Mouse (Mus musculus) retina, embryonic 14.5 days (tissue): ENCODE measurements around the gene Olfr709-ps1.
"Not testable (repeated sequence)": the region's sequence is repeated elsewhere in the genome, so short reads cannot be mapped to it uniquely, and the experiment has no call there.

Experiments
- DNase-seq: peaks from one replicate; pipeline ENCODE4 v3.0.0-alpha.2; 2015; ENCODE audit warnings: low spot score

The Olfr709-ps1 gene

DNA sequence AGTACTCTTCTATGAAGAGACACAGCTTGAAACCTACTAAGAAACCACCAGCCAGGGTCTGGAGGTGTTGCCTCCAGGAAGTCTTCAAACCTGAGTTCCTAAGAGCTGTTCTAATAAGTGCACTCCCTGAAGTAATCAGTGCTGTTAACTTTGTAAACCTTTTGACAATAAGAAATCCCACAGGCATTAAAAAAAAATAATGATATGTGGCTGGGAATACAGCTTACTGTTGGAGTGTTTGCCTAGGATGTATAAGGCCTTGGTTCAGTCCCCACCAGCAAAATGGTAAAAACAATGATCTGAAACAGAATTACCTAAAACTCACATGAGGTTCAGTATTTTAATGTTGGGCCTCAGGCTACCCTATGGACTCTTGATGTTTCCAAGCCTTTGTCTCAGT is at the start of gene Olfr709-ps1:
Gene Olfr709-ps1 (minus strand): TSS at position 101 of the 400 bp plus-strand sequence.
- DNase-seq = no peak

DNA sequence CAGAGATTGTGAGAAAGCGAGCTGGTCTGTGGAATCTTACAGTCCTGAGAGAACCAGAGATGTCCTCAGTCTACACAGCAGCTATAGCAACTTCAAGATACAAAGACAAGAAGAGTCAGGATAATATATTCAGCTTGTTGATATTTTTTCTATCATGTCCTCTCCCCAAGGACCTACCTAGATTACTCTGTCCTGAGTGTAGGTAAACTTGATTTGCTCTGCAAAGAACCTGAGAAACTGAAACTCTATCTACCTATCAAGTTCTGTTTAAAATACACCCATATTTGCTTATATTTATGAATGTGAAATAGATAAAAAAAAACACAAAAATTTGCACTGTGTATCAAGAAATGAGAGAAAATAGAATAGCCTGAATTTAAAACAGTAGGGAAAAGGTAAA is 43.3 kb upstream of the Olfr709-ps1 start, which contains the start of gene Olfr711:
Gene Olfr711 (minus strand): TSS at position 101 of the 400 bp plus-strand sequence.
- no peak for DNase-seq

DNA sequence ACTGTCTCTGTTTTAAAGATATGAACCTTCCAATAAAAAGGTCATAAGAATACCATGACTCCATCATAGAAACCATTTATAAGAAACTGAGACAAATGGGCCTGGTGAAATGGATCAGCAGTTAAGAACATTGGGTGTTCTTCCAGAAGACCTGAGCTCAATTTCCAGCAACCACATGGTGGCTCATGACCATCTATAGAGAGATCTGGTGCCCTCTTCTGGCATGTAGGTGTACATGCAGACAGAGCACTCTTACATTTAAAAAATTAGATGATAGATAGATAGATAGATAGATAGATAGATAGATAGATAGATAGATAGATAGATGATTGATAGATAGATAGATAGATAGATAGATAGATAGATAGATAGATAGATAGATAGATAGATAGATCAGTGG is 35.5 kb upstream of the Olfr709-ps1 start:
- DNase-seq = peak; percentile 1

DNA sequence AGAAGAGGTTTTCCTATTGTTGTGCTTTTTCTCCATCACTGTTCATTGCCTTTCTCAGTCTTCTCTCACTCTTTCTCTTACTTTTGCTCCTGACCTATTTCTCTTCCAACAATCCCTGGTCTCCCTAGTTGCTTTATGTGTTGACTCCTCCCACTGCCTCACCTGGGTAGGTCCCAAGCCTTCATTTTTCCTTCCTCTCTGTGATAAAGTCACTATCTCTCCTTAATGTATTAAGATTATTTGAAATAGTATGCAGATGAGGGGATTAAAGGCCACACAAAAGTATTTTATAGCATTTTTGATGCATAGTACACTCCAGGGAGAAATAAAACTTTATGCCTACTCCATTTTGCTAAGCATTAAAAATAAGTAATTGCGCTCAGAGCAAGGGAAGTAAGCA is 31.8 kb upstream of the Olfr709-ps1 start, which contains the start of gene Olfr6:
Gene Olfr6 (minus strand): TSS at position 101 of the 400 bp plus-strand sequence.
- DNase-seq = no peak

DNA sequence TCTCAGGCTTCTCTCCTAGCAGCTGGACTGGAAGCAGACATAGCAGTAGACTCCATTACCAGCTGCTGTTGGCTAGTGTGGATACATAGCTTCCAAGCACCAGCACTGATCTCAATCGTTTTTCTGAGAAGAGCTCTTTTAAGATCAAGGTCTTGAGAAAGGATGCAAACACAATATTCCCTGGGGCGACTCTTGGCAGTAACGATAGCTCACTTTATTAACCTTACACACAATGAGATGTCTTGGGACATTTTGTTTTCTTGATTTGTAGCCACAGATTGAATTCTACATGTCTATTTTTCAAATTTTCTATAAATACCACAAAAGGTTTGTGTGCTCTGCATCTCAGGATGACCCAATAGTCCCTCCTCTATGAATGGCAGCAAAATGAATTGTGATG is 16.2 kb upstream of the Olfr709-ps1 start, which contains the start of gene Olfr710:
Gene Olfr710 (minus strand): TSS at position 101 of the 400 bp plus-strand sequence.
- DNase-seq = no peak

DNA sequence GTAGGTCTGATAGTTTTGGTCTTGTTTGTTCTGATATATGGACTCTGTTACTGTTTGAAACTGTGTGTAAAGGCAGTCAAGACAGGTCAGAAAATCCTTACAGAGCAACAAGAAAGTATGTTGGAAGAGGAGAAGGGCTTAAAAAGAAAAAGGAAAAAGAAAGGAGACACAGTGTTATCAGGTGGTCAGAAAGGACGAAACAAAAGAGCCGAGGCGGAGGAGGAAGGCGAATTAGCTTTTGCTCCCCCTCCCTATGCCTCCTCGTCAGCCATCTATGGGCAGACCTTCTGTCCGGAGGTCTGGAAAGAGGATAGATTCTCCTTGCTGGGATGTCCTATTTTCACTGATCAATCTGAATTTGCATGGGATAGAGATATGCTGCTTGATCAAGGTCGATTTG is 11.1 kb downstream of the Olfr709-ps1 start:
- DNase-seq = not testable (repeated sequence)

DNA sequence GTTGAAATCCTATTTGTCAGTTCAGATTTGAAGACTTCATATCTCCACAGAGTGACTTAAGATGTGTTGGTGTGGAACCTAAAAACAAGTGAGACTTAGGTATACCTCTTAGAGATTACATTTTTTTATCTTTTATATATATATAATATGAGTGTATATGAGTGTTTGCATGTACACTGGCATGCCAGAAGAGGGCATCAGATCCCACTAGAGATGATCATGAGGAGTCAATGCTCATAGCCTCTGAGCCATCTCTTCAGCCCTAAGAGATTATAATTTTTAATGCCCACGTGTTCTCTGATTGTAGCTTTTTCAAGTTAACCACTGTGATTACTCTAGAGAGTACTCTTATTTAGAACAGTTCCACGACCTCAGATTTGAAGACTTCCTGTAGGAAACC is 24.3 kb downstream of the Olfr709-ps1 start, which contains the start of gene Olfr1532-ps1:
Gene Olfr1532-ps1 (plus strand): TSS at position 326 of the 400 bp plus-strand sequence.
- no peak for DNase-seq

DNA sequence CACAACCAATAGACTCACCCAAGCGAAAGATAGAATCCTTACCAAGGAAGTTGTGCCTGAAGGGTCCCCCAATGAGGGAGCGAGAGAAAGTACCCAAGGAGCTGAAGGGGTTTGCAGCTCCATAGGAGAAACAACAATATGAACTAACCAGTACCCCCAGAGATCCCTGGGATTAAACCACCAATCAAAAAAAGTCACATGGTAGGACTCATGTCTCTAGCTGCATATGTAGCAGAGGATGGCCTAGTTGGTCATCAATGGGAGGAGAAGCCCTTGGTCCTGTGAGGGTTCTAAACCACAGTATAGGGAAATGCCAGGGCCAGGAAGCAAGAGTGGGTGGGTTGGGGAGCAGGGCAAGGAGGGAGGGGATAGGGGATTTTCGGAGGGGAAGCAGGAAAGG is 30.9 kb downstream of the Olfr709-ps1 start, which contains the start of gene Olfr707:
Gene Olfr707 (minus strand): TSS at position 101 of the 400 bp plus-strand sequence.
- not testable (repeated sequence) for DNase-seq

DNA sequence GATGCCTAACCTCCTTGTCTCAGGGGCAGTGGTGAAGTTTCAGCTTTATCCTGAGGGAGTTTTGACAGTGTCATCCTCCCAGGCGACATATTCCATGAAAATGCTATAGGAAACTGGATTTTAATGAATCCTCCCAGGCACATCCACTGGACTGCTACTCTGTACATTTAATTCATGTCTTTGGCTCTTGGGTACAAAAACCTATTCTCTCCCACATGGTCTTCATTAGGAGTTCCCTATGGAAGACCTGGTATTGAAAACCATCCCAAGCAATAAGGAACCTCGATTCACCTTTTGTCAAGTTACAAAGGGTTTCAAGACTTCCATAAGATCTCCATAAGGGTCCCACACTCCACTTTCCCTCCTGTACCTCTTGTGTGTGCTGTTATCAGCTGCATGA is 44.0 kb downstream of the Olfr709-ps1 start, which contains the start of gene Olfr706:
Gene Olfr706 (minus strand): TSS at position 101 of the 400 bp plus-strand sequence.
- DNase-seq = no peak

DNA sequence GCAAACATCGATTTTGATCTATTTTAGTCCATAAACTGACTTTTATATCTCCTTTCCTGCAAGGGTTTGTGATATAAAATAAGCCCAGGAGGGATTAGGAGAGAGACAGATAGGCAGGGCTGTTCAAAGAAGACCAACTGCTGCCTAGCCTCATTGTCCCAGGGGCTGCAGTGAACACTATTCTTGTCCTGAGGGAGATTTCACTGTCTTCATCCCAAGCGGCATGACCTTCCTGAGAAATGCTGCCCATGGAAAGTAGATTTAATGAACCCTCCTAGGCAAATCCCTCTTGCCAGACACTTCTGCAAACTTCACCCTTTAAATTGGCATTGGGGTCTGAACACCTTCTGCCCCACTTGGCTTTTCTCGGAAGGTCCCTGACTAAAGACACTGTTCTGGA is 55.2 kb downstream of the Olfr709-ps1 start, which contains the start of gene Olfr705:
Gene Olfr705 (minus strand): TSS at position 101 of the 400 bp plus-strand sequence.
- no peak for DNase-seq
